Mouse (Mus musculus) liver, embryonic 15.5 days (tissue): ENCODE results near the gene Gm37240. TPM values are rescaled to one million over a fixed set of nuclear protein-coding genes. Genes with fewer than 3 reads are reported as not detected.

ENCODE experiments used
- ATAC-seq: fragments of 200-750 bp; cut with Nextera tagmentation; 2 replicates; pipeline ENCODE4 v1.8.0; 2017; ENCODE audit warnings: moderate number of reproducible peaks, mild to moderate bottlenecking, moderate library complexity; ENCODE audit not compliant: insufficient read depth
- H3K27ac ChIP-seq: fragments of 300-500 bp; sonication (generic); replicated peaks from 2 replicates; pipeline ENCODE4 v1.5.1; 2015; ENCODE audit warnings: mild to moderate bottlenecking, inconsistent platforms
- H3K27me3 ChIP-seq: fragments of 300-500 bp; sonication (generic); 2 replicates; pipeline ENCODE4 v1.6.1; 2015; ENCODE audit warnings: mild to moderate bottlenecking, inconsistent platforms
- H3K36me3 ChIP-seq: fragments of 300-500 bp; sonication (generic); replicated peaks from 2 replicates; pipeline ENCODE4 v1.6.1; 2015; ENCODE audit warnings: moderate library complexity, mild to moderate bottlenecking, inconsistent platforms
- H3K4me1 ChIP-seq: fragments of 300-500 bp; sonication (generic); replicated peaks from 2 replicates; pipeline ENCODE4 v1.6.1; 2015; ENCODE audit warnings: inconsistent platforms
- H3K4me2 ChIP-seq: fragments of 300-500 bp; sonication (generic); 2 replicates; pipeline ENCODE4 v1.6.1; 2015; ENCODE audit warnings: moderate library complexity, mild to moderate bottlenecking, inconsistent platforms
- H3K4me3 ChIP-seq: fragments of 300-500 bp; sonication (generic); replicated peaks from 2 replicates; pipeline ENCODE4 v1.5.1; 2015; ENCODE audit warnings: mild to moderate bottlenecking, inconsistent platforms
- H3K9ac ChIP-seq: fragments of 300-500 bp; sonication (generic); 2 replicates; pipeline ENCODE4 v1.6.1; 2015; ENCODE audit warnings: moderate library complexity, mild to moderate bottlenecking, inconsistent platforms
- H3K9me3 ChIP-seq: fragments of 300-500 bp; sonication (generic); replicated peaks from 2 replicates; pipeline ENCODE4 v1.6.1; 2016; ENCODE audit warnings: inconsistent platforms
- WGBS: fragments of 180-500 bp; shearing (Covaris S2); methylation state at CpG from one replicate; pipeline ENCODE4 v1.1.7; 2015; ENCODE audit warnings: mixed read lengths; ENCODE audit not compliant: insufficient replicate concordance; 5-methylcytosine and 5-hydroxymethylcytosine counted together
- polyA plus RNA-seq: library from polyadenylated mRNA; unstranded; fragments of >200 nt; fragmentation: Nextera tagmentation; extraction: Ambion mirVana; gene quantifications from 2 replicates; pipeline ENCODE4 v1.2.1, GENCODE M21; 2015

Gene Gm37240
- polyA plus RNA-seq, 1 experiment from 2014 or later: 0.24 TPM

- no peak for ATAC-seq
- Histone ChIP-seq H3K4me3 (no peak overlapping the region), H3K9me3 (no peaks in the 10 kb centered on the region), H3K36me3 (no peaks in the 10 kb centered on the region), H3K27ac (no peak overlapping the region), H3K27me3 (peaks cover 19% of the 10 kb centered on the region), H3K4me1 (no peaks in the 10 kb centered on the region), H3K9ac (no peak overlapping the region), H3K4me2 (no peak overlapping the region)
- WGBS: 42% methylated on average over 18 of the region's 18 CpGs
Measured at GRCm38 (mm10) chr3:84745537-84746189, 1141.7 kb downstream of the Gm37240 start.

DNA sequence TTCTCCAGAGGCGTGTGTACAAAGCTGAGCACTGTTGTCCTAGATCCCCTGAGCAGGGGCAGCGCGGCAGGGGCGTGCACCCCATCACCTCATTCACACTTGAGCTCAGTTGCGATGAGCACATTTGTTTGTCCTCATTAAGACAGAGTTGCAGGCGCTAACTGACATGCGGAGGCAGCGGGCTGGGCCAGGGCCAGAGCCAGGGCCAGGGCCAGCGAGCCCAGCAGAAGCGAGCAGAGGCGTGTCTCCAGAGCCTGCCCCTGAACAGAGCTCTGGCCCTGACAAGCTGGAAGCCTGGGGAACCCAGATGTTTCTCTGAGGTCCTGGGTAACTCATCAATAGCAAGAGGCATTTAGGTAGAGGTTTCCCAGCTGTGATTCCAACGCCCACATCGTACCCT, 1142.6 kb downstream of the Gm37240 start:
- H3K27me3 ChIP-seq: peaks cover 19% of the 10 kb centered on the region
- ATAC-seq: no peak
- no peaks in the 10 kb centered on the region for H3K9me3 ChIP-seq
- no peaks in the 10 kb centered on the region for H3K4me1 ChIP-seq
- H3K36me3 ChIP-seq: no peaks in the 10 kb centered on the region
- H3K9ac ChIP-seq: no peak overlapping the region
- H3K27ac ChIP-seq: no peak overlapping the region
- no peak overlapping the region for H3K4me2 ChIP-seq
- no peak overlapping the region for H3K4me3 ChIP-seq
- 64% methylated on average over 13 of the region's 13 CpGs for WGBS

- no peak for ATAC-seq
- 60% methylated on average over 10 of the region's 10 CpGs for WGBS
- Histone ChIP-seq H3K4me1 (no peaks in the 10 kb centered on the region), H3K9ac (no peak overlapping the region), H3K27ac (no peak overlapping the region), H3K27me3 (peaks cover 6% of the 10 kb centered on the region), H3K36me3 (no peaks in the 10 kb centered on the region), H3K4me3 (no peak overlapping the region), H3K9me3 (no peaks in the 10 kb centered on the region), H3K4me2 (no peak overlapping the region)
Measured at GRCm38 (mm10) chr3:84740050-84740596, 1147.2 kb downstream of the Gm37240 start.

GRCm38 (mm10) chr3:84737137-84737536, 1150.2 kb downstream of the Gm37240 start:
- H3K4me1 ChIP-seq: 0 out of 2 replicates have a peak, but pooled peaks cover under 1% of the 10 kb centered on the region
- H3K4me2 ChIP-seq: no peak overlapping the region
- no peak overlapping the region for H3K27ac ChIP-seq
- peaks cover 28% of the 10 kb centered on the region for H3K27me3 ChIP-seq
- H3K9ac ChIP-seq: no peak overlapping the region
- WGBS: 51% methylated on average over 3 of the region's 3 CpGs
- H3K36me3 ChIP-seq: no peaks in the 10 kb centered on the region
- H3K9me3 ChIP-seq: no peaks in the 10 kb centered on the region
- H3K4me3 ChIP-seq: no peak overlapping the region
- no peak for ATAC-seq

DNA sequence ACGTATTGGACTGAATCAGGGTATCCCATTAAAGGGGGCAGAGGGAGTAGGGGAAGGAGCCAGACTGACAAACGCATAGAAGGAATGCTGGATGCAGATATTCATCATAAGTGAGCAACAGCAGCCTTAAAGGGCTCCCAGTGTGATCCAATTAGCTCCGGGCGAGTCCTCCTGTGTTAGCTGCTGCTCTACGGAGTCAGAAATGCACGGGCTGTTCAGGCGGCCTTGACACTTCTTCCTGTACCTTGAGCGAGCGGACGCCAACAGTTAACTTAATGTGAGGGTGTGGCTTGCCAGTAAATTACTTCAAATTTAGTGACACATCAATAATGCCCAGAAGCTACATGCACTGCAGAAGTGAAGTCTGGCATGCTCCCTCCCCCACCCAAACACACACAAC, 1151.6 kb downstream of the Gm37240 start:
- Histone ChIP-seq H3K27ac (no peak overlapping the region), H3K36me3 (no peaks in the 10 kb centered on the region), H3K9ac (no peak overlapping the region), H3K9me3 (no peaks in the 10 kb centered on the region), H3K27me3 (peaks cover 43% of the 10 kb centered on the region), H3K4me2 (no peak overlapping the region), H3K4me1 (0 out of 2 replicates have a peak, but pooled peaks cover 8% of the 10 kb centered on the region), H3K4me3 (no peak overlapping the region)
- no peak for ATAC-seq
- WGBS: 63% methylated on average over 10 of the region's 10 CpGs

DNA sequence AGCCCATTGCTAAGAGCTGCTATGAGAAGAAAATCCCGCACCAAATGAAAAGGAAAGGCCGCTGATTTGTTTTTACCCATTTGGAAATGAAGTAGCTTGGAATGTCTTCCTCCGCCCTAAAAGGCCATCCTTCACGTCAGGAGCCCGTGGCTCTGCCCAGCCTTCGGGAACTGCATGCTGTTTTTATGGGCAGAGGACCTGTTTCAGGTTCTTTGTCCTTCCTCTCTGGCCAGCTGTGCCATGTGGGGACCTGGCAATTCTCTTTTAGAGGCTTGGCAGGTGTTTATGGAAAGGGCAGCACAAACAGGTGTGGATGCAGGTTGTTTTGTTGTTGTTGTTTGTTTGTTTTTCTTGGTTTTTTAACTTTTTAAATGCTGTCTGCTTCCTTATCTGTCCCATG, 1154.8 kb downstream of the Gm37240 start:
- Histone ChIP-seq H3K9ac (no peak overlapping the region), H3K4me3 (no peak overlapping the region), H3K9me3 (no peaks in the 10 kb centered on the region), H3K36me3 (no peaks in the 10 kb centered on the region), H3K4me1 (0 out of 2 replicates have a peak, but pooled peaks cover 8% of the 10 kb centered on the region), H3K27ac (no peak overlapping the region), H3K27me3 (peaks cover 59% of the 10 kb centered on the region), H3K4me2 (peak overlapping the region; percentile 46; the same call in 1 of the 2 replicates)
- ATAC-seq: no peak
- WGBS: 20% methylated on average over 6 of the region's 6 CpGs

DNA sequence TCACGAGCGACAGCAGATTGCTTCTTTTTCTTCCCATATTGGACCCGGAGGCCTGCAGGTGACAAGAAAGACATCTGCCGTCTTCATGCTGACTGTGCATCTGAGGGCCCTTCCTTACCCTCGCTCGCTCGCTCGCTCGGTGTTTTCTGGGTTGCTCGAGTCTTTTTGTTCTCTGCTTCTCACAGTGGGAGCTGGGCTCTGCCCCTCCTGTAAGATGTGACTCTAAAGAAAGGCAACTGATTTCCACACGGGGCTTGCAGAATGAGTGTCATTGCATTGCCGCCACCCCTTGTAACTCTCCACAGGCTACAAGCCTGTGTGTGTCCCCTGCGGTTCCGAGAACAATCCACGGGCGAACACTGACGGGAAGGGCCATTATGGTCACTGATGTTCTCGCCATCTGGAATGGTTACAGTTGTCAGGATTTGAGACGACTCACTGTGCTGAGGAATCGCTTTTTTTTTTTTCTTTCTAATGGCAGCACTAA, 1155.3 kb downstream of the Gm37240 start:
- no peak overlapping the region for H3K9ac ChIP-seq

DNA sequence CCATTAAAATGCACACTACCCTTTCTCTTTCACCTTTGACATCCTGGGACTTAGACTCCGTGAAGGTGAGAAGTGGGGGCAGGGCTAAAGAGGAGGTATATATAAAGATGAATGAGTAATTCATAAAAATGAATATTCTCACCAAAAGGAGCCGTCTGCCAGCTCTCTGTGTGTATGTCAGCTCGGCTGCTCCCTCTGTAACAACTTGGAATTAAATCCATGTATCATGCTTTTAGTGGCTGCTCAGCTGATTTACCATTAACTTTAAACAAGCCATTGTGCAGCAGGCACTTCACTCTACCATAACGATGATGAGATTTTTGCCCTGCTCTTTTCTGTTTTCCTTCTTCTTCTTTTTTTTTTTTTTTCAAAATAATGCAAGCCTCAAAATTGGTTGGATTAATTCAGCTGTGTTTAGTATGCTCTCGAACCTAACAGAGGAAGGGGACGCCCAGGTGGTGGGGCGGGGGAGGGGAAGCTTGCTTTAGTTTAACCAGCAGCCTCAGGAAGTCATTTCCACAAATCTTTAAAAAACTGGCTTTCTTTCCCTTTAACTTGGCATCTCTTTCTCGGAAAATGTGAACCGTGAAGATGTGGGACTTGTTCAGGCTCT, 1155.8 kb downstream of the Gm37240 start:
- no peak for ATAC-seq
- Histone ChIP-seq H3K4me1 (0 out of 2 replicates have a peak, but pooled peaks cover 8% of the 10 kb centered on the region), H3K27ac (no peak overlapping the region), H3K4me2 (peak overlapping the region; percentile 46), H3K27me3 (peaks cover 59% of the 10 kb centered on the region), H3K4me3 (no peak overlapping the region; the same call in 1 of the 2 replicates), H3K36me3 (no peaks in the 10 kb centered on the region), H3K9me3 (no peaks in the 10 kb centered on the region), H3K9ac (no peak overlapping the region)
- WGBS: 17% methylated on average over 9 of the region's 9 CpGs

More for the DNA sequence above, 1155.3 kb downstream of the Gm37240 start:
- Histone ChIP-seq H3K27ac (no peak overlapping the region), H3K4me2 (peak overlapping the region; percentile 46), H3K27me3 (peaks cover 59% of the 10 kb centered on the region), H3K4me3 (no peak overlapping the region; the same call in 1 of the 2 replicates), H3K9me3 (no peaks in the 10 kb centered on the region), H3K4me1 (0 out of 2 replicates have a peak, but pooled peaks cover 8% of the 10 kb centered on the region), H3K36me3 (no peaks in the 10 kb centered on the region)
- no peak for ATAC-seq
- WGBS: 10% methylated on average over 20 of the region's 20 CpGs

GRCm38 (mm10) chr3:84731003-84731402, 1156.3 kb downstream of the Gm37240 start:
- H3K27ac ChIP-seq: no peak overlapping the region
- H3K27me3 ChIP-seq: peaks cover 59% of the 10 kb centered on the region
- no peak for ATAC-seq
- no peak overlapping the region for H3K4me3 ChIP-seq
- H3K9ac ChIP-seq: no peak overlapping the region
- H3K9me3 ChIP-seq: no peaks in the 10 kb centered on the region
- H3K36me3 ChIP-seq: no peaks in the 10 kb centered on the region
- no peak overlapping the region for H3K4me2 ChIP-seq
- 30% methylated on average over 5 of the region's 5 CpGs for whole genome bisulfite sequencing
- H3K4me1 ChIP-seq: 0 out of 2 replicates have a peak, but pooled peaks cover 8% of the 10 kb centered on the region

DNA sequence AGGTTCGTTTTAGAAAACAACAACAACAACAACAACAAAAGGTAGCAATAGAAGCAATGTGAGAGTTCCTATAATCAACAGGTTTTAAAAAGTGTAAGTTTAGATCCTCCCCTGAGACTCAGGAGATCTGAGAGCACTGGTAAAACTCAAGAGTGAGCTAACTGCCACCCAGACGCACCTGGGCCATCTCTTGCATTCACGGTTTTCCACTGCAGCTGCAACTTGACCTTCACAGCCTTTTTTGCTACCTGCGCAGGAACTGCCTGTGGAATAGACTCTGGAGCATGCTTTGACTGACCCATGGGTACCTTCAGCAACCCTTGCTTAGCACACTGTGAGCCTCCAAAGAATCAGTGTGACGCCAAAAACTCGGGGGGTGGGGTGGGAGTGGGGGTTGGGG, 1157.5 kb downstream of the Gm37240 start:
- 70% methylated on average over 6 of the region's 6 CpGs for WGBS
- Histone ChIP-seq H3K9me3 (no peaks in the 10 kb centered on the region), H3K27me3 (peaks cover 58% of the 10 kb centered on the region), H3K4me3 (no peak overlapping the region), H3K4me2 (no peak overlapping the region), H3K4me1 (0 out of 2 replicates have a peak, but pooled peaks cover 8% of the 10 kb centered on the region), H3K27ac (no peak overlapping the region), H3K36me3 (no peaks in the 10 kb centered on the region), H3K9ac (no peak overlapping the region)
- no peak for ATAC-seq

- 25% methylated on average over 5 of the region's 5 CpGs for WGBS
Measured at GRCm38 (mm10) chr3:84723996-84724395, 1163.3 kb downstream of the Gm37240 start.

More at GRCm38 (mm10) chr3:84723996-84724395, 1163.3 kb downstream of the Gm37240 start:
- H3K4me2 ChIP-seq: no peak overlapping the region
- no peak overlapping the region for H3K27ac ChIP-seq
- no peaks in the 10 kb centered on the region for H3K9me3 ChIP-seq
- H3K36me3 ChIP-seq: no peaks in the 10 kb centered on the region
- H3K27me3 ChIP-seq: 0 out of 2 replicates have a peak, but pooled peaks cover 5% of the 10 kb centered on the region
- no peak overlapping the region for H3K4me3 ChIP-seq
- H3K4me1 ChIP-seq: no peaks in the 10 kb centered on the region
- ATAC-seq: no peak
- no peak overlapping the region for H3K9ac ChIP-seq
